Mouse (Mus musculus) embryo, embryonic 10 days (tissue): ENCODE measurements around the gene Pskh1.

Experiments used
- DNase-seq: peaks from one replicate; pipeline ENCODE4 v3.0.0-alpha.2; 2015; ENCODE audit warnings: low spot score

The Pskh1 gene

DNA sequence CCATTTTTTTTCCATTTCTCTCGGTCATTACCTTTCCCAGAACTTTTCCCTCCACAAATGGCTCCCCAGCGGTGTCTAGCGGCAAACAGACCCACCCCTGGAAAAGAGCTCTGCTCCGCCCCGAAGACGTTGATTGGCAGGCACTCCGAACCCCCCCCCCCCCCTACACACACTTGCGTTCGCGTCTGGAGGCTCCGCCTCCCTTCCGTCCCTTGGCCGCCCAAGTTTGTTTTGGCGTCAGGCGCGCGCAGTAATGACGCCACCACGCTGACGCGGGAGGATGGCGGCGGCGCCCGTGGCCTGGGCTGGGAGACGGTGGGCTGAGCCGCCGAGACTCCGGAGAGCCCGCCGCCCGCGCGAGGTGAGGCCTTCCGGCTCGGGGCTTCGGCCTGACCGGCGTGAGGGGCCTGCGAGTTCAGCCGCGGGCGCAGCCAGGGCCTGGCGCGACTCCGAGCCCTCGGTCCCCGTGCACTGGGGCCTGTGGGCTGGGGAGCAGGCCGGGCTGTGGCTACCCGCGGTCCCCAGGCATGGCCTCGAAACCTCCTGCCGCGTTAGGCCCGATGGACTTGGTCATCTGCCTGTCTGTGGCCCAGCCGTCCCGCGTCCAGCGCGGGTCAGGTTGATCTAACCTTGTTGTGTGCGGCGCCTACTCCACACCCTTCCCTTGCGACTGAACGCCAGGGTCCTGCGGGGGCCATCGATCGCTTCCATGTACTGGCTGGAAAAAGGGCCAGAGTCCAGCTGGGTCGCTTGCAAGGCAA lies at the start of gene Pskh1:
Gene Pskh1, plus strand, starts transcription at position 262 of the 761 bp plus-strand sequence.
- peak; percentile 96 for DNase-seq

DNA sequence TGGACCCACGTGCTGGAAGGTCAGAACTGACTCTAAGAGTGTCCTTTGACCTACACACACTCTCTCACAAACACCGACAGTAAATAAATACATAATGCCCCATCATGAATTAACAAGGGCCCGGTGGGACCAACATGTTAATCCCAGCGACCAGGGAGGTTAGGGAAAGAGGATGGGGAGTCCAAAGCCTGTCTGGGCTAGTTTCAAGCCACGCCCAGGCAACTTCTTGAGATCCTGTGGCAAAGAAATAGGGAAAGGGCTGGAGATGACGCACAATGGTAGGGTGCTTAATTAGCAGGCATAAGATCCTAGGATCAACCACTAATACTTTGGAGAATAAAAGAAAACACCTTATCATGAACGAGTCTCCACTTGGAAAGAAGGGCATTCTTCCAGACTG lies 49.6 kb upstream of the Pskh1 start:
- no peak for DNase-seq

DNA sequence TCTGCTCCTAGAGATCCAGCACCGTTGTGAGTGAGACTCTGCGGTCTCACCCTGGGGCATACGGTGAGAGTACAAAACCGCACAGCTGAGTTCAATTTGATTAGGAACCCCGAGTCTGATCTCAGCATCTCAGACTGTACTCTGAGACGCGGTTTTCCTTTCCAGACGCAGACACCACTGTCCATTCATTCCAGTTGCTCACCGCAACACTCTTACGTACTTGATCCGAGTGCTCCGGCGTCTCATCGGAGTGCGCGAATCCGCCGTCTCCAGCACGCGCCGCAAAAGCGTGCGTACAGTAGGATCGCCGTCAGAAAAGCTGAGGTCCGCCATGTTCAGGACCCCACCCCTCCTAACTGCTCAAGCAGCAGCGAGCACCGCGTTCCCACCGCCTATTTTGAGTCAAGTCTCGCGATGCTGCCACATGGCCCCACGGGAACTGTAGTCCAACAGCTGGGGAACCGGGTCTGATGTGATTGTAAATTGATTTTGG lies 48.5 kb upstream of the Pskh1 start:
- peak; percentile 99 for DNase-seq

DNA sequence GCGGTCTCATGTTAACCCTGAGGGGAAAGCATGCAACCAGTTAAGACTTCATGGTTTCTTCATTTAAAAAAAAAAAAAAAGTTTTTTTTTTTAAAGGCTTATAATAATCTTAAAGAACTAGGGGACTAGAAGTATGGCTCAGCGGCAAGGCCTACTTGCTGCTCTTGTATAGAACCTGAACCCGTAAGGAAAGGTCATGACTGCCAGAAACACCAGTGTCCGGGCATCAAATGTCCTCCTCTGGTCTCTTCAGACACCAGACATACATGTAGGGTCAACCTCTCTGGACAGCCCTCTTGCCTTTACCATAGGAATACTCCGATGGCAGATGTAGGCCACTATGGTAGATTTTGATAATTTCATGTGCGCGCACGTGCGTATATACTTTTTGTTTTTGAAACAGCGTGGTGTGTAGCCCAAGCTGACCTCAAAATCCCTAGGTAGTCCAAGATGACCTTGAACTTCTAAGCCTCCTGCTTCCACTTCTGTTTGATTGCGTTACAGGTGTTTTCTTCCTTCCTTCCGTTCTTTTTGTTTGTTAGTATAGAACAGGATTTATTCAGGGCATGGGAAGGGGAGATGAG lies 48.0 kb upstream of the Pskh1 start:
- no peak for DNase-seq

DNA sequence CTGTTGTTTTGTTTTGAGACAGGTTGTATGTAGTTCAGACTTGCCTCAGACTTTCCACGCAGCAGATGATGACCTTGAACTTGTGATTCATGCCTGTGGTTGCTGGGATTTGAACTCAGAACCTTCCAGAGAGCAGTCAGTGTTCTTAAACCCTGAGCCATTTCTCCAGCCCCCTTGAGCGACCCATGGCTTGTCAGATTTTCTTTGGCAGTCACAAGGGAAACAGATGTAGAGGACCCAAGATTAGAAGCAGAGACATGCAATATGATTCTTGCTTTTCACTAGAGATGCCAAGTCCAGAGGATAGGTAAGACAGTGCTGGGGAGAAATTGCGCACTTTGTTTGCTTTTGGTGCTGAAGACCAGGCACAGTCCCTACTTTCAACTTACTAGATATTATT lies 47.1 kb upstream of the Pskh1 start, which contains the start of gene Cenpt:
Gene Cenpt, minus strand, starts transcription at position 101 of the 400 bp plus-strand sequence.
- DNase-seq, result no peak

DNA sequence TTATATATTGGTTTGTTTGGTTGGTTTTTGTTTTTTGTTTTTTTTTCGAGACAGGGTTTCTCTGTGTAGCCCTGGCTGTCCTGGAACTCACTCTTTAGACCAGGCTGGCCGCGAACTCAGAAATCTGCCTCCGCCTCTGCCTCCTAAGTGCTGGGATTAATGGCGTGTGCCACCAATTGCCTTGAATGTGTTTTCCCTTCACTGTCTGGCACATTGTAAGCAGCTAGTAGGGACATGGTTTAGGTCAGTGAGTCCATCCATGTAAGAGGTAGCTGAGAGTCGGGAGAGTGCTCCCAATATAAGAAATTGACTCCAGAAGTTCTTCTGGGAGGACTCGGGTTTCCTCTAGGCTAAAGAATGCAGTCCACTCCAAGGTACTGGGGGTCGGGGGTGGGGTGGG lies 45.9 kb upstream of the Pskh1 start:
- DNase-seq, result peak; percentile 27

DNA sequence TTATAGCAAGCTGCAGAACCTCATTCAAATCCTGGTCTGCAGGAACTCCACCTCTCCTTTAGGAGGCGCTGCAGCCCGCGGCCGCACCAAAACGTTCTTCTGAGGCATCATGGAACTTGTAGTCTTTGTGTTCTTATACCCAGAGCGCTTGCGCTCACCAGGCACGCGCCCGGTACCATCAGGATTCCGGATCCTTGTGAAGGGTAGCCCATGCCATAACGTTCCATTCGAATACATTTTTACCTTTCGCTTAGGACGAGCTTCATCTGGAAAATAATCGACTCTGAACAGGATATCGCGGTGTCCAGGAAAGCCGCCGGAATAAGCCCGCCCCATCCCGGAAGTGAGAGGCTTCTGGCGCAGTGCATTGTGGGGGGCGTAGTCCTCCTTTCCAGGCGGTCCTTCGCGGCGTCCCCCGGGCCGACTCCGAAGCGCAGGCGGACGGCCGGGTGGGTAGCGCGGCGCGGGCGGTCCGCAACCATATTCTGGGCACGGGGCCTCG lies 45.5 kb upstream of the Pskh1 start, which contains the start of gene Thap11:
Gene Thap11, plus strand, starts transcription at position 418 of the 502 bp plus-strand sequence.
- peak; percentile 95 for DNase-seq

DNA sequence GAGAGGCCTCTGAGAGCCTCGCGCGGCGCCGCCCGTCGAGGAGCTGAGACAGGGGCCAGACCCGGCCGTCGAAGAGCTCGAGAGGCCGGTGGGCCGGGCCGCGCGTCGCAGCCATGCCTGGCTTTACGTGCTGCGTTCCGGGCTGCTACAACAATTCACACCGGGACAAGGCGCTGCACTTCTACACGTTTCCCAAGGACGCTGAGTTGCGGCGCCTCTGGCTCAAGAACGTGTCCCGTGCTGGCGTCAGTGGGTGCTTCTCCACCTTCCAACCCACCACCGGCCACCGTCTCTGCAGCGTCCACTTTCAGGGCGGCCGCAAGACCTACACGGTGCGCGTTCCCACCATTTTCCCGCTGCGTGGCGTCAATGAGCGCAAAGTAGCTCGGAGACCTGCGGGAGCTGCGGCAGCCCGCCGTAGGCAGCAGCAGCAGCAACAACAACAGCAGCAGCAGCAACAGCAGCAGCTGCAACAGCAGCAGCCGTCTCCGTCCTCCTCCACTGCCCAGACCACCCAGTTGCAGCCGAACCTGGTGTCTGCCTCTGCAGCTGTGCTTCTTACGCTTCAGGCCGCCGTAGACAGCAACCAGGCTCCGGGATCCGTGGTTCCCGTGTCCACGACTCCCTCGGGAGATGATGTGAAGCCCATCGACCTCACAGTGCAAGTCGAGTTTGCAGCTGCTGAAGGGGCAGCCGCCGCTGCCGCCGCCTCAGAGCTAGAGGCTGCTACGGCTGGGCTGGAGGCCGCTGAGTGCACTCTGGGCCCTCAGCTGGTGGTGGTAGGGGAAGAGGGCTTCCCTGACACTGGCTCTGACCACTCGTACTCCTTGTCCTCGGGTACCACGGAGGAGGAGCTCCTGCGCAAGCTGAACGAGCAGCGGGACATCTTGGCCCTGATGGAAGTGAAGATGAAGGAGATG lies 44.7 kb upstream of the Pskh1 start:
- peak; percentile 63 for DNase-seq

DNA sequence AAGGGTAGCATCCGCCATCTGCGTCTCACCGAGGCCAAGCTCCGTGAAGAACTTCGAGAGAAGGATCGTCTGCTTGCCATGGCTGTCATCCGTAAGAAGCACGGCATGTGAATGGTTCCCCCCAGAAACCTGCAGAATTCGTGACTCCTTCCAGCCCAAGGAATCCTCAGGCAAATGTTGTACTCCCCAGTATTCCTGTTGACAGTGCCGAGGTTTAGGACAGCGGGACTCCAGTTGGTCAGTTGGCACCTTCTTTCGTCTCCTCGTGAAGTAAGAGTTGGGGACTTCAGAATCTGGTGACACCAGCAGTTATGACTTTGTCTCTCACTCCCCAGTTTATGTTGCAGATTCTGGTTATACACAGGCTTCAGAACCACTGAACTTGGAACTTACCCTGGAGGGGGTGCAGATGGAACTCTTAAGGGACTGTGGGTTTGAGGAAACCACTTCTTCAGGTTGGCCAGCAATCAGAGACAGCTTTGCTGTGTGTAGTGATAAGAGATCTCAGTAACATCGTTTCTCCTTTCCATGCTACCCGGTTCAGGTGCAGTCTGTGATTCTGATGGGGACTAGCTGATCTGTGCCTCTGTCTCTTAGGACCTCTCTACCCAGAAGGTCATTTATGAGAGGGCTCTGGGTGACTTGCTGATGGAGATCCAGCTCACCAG lies 43.9 kb upstream of the Pskh1 start:
- no peak for DNase-seq

DNA sequence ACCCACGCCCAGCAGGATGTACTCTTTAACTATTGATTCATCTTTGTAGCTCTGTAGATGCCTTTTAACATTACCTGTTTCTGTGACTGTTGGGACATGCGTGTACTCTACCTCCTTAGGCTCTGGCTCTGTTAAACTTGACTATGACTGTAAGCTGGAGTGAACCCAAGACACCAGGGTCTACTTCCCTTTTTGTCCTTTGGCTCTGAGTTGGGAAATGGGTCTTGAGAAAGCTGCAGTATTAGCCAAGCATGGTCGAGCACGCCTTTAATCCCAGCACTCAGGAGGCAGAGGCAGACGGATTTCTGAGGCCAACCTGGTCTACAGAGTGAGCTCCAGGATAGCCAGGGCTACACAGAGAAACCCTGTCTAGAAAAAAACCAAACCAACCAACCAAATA lies 41.7 kb upstream of the Pskh1 start:
- DNase-seq, result no peak

DNA sequence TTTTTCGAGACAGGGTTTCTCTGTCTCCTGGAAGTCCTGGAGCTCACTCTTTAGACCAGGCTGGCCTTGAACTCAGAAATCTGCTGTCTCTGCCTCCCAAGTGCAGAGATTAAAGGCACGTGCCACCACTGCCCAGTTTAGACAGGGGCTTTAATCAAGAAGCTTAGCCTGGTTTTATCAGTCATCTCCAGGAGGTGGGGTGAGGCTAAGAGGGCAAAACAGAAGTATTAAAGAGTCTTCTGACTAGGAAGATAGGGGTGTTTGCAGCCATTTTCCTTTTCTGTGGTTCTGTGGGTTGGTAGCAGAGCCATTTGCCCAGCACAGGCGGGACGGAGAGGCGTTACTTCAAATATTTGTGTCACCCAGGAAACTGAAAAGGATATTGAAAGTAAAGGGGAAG lies 40.9 kb upstream of the Pskh1 start:
- DNase-seq, result no peak

DNA sequence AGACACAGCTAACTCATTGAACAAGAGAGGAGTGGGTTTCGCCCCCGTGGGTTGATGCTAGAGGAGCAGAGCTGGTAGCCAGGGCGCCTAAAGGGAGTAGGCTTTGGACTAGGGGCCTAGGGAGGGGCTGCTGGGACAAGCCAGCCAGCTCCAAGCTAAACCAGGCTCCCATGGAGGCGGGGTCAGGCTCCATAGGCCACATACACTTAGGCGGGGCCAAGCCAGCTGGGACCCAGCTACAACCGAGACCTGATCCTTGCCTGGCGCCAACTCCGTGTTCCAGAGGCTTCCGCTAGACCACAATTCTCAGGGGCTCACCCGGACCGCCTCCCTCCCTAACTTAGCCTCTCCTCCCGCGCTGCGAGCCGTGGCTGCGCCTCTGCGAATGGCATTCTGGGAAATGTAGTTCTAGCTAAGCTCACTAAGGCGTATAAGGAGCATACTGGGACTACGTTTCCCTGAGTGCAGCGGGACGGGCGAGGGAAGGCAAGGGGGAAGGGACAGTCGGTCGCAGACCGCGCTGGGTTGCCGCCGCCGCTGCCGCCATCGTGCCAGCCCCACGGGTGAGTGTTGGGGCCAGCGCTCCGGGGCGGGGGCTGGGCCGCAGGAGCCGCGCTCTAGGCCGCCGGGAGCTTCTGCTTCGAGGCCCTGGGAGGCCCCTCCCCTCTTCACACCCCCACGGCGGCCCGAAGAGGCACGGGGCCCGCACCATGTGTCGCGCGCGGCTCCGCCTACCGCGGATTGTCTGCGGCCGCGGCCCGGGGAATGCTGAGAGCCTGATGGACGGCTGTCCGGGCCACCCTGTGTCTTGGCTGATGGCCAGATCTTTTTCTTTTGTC lies 39.9 kb upstream of the Pskh1 start, which contains the start of gene Nutf2:
Gene Nutf2, plus strand, starts transcription at position 438 of the 839 bp plus-strand sequence.
- peak; percentile 100 for DNase-seq

DNA sequence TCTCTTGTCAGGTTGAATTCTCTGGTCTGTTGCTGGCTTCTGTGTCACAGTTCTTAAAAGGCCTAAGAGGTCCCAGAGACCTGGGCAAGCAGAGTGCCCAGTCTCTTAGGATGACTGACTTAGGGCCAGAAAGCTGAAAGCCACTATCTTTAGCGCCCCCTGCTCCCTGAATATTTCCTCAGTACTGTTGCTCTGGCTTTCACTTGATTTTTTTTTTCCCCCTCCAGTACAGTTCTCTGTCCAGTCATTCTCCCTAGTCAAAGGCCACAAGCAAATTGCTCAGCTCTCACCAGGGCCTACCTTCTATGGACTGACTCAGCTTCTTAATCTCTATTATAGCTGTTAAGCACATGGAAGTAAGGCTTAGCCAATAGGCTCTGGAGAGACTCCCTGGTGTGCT lies 38.3 kb upstream of the Pskh1 start:
- DNase-seq, result peak; percentile 54

DNA sequence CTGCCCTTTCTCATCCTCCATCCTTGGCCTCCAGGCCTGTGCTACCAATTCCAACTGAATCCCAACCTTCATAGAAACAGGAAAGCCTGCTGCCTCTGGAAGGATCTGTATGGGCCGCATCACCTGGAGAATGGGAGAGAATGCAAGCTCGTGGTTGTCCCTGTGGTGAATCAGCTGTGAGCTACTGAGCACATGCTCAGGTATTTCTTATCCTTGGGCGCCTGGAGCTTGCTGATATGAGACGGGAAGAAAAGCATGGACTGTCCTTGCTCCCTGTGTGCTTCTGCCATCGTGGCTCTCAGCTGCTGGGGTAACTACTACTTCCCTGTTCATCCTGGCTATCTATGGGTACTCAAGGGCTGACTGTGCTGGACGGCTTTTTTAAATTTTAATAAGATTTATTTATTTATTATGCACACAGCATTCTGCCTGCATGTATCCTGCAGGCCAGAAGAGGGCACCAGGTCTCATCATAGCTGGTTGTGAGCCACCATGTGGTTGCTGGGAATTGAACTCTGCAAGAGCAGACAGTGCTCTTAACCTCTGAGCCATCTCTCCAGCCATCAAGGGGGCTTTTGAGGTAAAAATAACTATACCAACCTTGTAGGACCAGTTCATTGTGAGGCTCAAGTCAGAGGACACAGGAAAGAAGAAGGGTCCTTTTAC lies 33.7 kb upstream of the Pskh1 start:
- DNase-seq, result peak; percentile 29

DNA sequence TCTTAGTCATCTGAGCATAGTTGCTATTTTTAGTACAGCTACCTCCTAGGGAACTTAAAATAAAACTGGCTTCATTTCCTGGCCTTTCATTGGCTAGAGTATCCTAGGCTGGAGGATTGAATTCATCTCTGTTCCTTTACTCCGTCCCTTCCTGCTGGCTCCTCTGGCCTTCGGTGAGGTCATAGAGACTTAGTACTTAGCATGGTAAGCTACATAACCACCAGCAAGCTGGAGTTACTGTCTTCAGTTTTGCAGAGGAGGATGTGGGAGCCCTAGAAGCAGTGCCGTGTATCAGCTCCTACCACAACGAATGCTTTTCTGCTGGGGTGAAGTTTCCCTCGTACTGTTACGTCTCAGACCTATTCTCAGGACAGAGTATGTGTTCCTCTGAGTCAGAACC lies 25.9 kb upstream of the Pskh1 start:
- no peak for DNase-seq

DNA sequence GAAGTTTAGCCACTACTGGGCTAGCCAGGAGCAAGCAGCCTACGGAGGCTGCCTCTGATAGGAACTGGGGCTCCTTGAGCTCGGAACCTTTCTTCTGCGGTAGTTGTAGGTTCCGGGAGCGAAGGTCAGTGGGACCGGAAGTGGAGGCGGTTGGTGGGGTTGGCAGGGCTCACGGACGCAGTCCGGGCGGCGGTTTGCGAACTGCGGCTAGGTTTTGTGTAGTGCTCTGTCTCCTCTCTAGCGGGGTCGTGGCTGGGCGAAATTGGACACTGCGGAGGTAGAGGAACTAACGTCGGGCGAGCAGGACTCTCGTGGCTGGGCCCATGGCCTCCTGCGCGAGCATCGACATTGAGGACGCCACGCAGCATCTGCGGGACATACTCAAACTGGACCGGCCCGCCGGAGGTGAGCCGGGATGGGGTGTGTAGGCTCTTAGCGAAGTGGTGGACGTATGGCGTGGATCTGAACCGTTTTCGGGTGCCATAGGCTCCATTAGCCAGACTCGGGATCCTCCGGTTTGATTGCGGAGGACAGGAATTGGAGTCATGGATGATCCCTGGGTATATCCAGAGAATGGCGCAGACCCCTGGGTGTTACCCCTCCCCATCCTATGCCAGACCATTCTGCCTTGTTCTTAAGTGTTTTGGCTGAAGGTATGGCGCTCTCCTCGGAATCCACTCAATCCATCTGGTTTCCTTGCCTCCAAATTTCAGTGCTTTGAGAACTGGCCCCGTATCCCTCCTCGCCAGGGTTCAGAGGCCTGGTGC lies 19.3 kb upstream of the Pskh1 start, which contains the start of gene Edc4:
Gene Edc4, plus strand, starts transcription at position 128 of the 767 bp plus-strand sequence.
- DNase-seq, result peak; percentile 89

DNA sequence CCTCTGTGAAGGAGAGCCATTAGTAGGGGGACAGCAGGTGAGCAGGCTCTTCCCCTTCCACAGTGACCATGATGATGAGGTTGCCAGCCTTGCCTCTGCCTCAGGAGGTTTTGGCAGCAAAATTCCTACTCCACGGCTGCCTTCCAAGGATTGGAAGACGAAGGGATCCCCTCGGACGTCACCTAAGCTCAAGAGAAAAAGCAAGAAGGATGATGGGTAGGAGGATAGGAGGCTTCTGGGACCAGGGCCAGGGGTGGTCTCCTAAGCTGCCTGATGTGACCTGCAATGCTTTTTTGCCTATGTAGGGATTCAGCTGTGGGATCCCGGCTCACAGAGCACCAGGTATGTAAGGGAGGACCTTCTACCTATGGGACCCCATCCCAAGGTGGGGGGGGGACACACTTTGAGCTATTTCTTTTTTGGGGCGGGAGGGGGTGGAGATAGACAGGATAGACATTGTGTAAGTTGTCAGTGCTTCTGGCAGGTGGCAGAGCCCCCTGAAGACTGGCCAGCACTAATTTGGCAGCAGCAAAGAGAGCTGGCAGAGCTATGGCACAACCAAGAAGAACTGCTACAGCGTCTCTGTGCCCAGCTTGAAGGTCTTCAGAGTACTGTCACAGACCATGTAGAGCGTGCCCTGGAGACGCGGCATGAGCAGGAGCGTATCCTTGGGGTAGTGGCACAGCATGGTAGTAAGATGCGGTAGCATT lies 10.3 kb upstream of the Pskh1 start:
- no peak for DNase-seq

DNA sequence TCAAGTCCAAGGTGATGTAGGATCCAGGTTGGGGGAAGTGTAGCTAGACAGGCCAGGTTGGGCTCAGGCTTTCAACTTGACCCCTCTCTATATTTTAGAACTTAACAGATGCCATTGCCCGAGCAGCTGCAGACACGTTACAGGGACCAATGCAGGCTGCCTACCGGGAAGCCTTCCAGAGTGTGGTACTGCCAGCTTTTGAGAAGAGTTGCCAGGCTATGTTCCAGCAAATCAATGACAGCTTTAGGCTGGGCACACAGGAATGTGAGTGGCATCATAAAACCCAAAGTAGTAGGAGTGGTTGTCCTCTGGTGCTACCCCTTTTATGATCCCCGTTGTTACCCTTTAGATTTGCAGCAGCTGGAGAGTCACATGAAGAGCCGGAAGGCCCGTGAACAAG lies 9.4 kb upstream of the Pskh1 start:
- no peak for DNase-seq

DNA sequence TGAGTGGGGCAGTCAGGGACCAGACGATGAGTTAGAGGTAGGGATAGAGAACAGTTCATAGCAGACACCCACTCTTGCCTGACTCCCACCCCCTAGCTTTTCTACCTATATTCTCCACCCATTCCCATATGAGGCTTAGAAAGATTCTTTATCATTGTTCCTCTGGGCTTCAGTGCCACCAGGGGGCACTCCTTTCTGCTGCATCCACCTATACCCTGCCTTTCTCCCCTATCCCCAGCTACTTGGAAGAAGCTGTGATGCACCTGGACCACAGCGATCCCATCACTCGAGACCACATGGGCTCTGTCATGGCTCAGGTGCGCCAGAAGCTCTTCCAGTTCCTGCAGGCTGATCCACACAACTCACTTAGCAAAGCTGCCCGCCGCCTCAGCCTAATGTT lies 7.8 kb upstream of the Pskh1 start:
- DNase-seq, result no peak
